8 mouse cellular contexts compared by ENCODE assay signal in genomic region chr13:58157036-58157435, GRCm38 (mm10). TPM values are rescaled to one million over a fixed set of nuclear protein-coding genes. Genes with fewer than 3 reads are reported as not detected.
DNase-seq lines count a peak whose midpoint lies in the region; ATAC-seq and TF ChIP-seq lines count a peak whose summit lies in the region.

No protein-coding gene starts in this region.

- H3K4me1 ChIP-seq in kidney, embryonic 14.5 days (ENCODE audit: control insufficient read depth, insufficient read depth, low read length) = no peaks in the 10 kb centered on the region; the same call in 1 of the 2 replicates
- peaks cover 12% of the 10 kb centered on the region for H3K4me1 ChIP-seq in forebrain, embryonic 15.5 days
- H3K4me1 ChIP-seq in liver, embryonic 14.5 days (replicated peaks; ENCODE audit: control insufficient read depth in 2 of 2, insufficient read depth in 2 of 2, low read length in 1 of 2) = peaks cover 0 to 6% of the 10 kb centered on the region in 2 experiments; a peak in 2 of 4 replicates

- H3K4me3 ChIP-seq in kidney, embryonic 14.5 days (ENCODE audit: low read length) = peak overlapping the region; percentile 58
- peak overlapping the region; percentile 94 for H3K4me3 ChIP-seq in forebrain, embryonic 15.5 days
- H3K4me3 ChIP-seq in liver, embryonic 14.5 days (ENCODE audit: insufficient read depth in 1 of 2, low read depth in 2 of 2, low read length in 2 of 2) = peak overlapping the region; percentile 79 to 90

- WGBS in kidney, embryonic 14.5 days = 32% methylated on average over 8 of the region's 8 CpGs
- WGBS in forebrain, embryonic 15.5 days = 27% methylated on average over 8 of the region's 8 CpGs
- WGBS in liver, embryonic 14.5 days (ENCODE audit: insufficient replicate concordance) = 11% methylated on average over 8 of the region's 8 CpGs

- no peaks in the 10 kb centered on the region for H3K27me3 ChIP-seq in kidney, embryonic 14.5 days (ENCODE audit: control insufficient read depth, insufficient read depth, low read length)
- no peaks in the 10 kb centered on the region for H3K27me3 ChIP-seq in forebrain, embryonic 15.5 days
- H3K27me3 ChIP-seq in liver, embryonic 14.5 days (ENCODE audit: control insufficient read depth, insufficient read depth, low read length) = no peaks in the 10 kb centered on the region

- peak overlapping the region; percentile 71 for H3K4me2 ChIP-seq in kidney, embryonic 14.5 days (replicated peaks; ENCODE audit: low read depth, low read length)
- H3K4me2 ChIP-seq in forebrain, embryonic 15.5 days (replicated peaks) = peak overlapping the region; percentile 94
- peak overlapping the region; percentile 83 for H3K4me2 ChIP-seq in liver, embryonic 14.5 days (ENCODE audit: low read depth)

- TF ChIP-seq CTCF in liver, embryonic 14.5 days (IDR thresholded peaks at IDR 0.05; ENCODE audit: low read depth) = no peak

- peaks cover 7% of the 10 kb centered on the region; the same call in 1 of the 2 replicates for H3K36me3 ChIP-seq in kidney, embryonic 14.5 days (ENCODE audit: control insufficient read depth, insufficient read depth, low read length)
- peaks cover 23% of the 10 kb centered on the region for H3K36me3 ChIP-seq in forebrain, embryonic 15.5 days
- H3K36me3 ChIP-seq in liver, embryonic 14.5 days (replicated peaks; ENCODE audit: control insufficient read depth, insufficient read depth, low read depth) = no peaks in the 10 kb centered on the region; the same call in 1 of the 2 replicates

- H3K9me3 ChIP-seq in kidney, embryonic 14.5 days (ENCODE audit: control insufficient read depth, low read length) = 0 out of 2 replicates have a peak, but pooled peaks cover 2% of the 10 kb centered on the region
- no peaks in the 10 kb centered on the region for H3K9me3 ChIP-seq in forebrain, embryonic 15.5 days
- no peaks in the 10 kb centered on the region for H3K9me3 ChIP-seq in liver, embryonic 14.5 days (ENCODE audit: control insufficient read depth, low read length)

- TF ChIP-seq EP300 in liver, embryonic 14.5 days (IDR thresholded peaks at IDR 0.05; ENCODE audit: low read depth) = no peak

- no peak overlapping the region for H3K27ac ChIP-seq in kidney, embryonic 14.5 days (ENCODE audit: low read depth, low read length)
- peak overlapping the region; percentile 74; the same call in 1 of the 2 replicates for H3K27ac ChIP-seq in forebrain, embryonic 15.5 days (replicated peaks)
- H3K27ac ChIP-seq in liver, embryonic 14.5 days = no peak overlapping the region

- no peak for DNase-seq in kidney, adult 9 months
- peak; percentile 45 for DNase-seq in brain, adult 2 months (ENCODE audit: low read depth, low spot score)
- no peak for DNase-seq in liver, embryonic 14.5 days (ENCODE audit: low read depth in 3 of 3, low spot score in 3 of 3)
- peak; percentile 25 for DNase-seq in thymus, postnatal 14 days
- DNase-seq in urinary bladder, adult 2 months (ENCODE audit: low spot score) = no peak
- no peak for DNase-seq in testis, postnatal 14 days (ENCODE audit: low spot score)

- H3K9ac ChIP-seq in kidney, embryonic 14.5 days (ENCODE audit: low read depth, low read length) = peak overlapping the region; percentile 53
- peak overlapping the region; percentile 90 for H3K9ac ChIP-seq in forebrain, embryonic 15.5 days (replicated peaks)
- H3K9ac ChIP-seq in liver, embryonic 14.5 days (replicated peaks) = peak overlapping the region; percentile 29; the same call in 1 of the 2 replicates

- ATAC-seq in kidney, embryonic 14.5 days (ENCODE audit: low FRiP score, low TSS enrichment) = no peak
- ATAC-seq in forebrain, embryonic 15.5 days (replicated peaks) = no peak
- peak; percentile 40; the same call in 1 of the 2 replicates for ATAC-seq in liver, embryonic 14.5 days (ENCODE audit: insufficient read depth)

RNA-seq across cellular contexts. Expression of gene Idnk, which starts 0.4 kb away (rescaled TPM):
- polyA plus RNA-seq in kidney, embryonic 14.5 days (2014; fragmentation: Nextera tagmentation; extraction: Ambion mirVana) = 33.4 and 41.8 TPM in 2 replicates
- polyA plus RNA-seq in forebrain, embryonic 15.5 days (2015; fragmentation: Nextera tagmentation; extraction: Ambion mirVana) = 65.6 and 74.9 TPM in 2 replicates
- polyA plus RNA-seq in liver, embryonic 14.5 days (2012; rRNA removed) = 5.8 and 6.9 TPM in 2 replicates
- 17.7 and 18.3 TPM in 2 replicates for polyA plus RNA-seq in liver, embryonic 14.5 days (2014; fragmentation: Nextera tagmentation; extraction: Ambion mirVana)
- polyA plus RNA-seq in urinary bladder, adult 2 months (2012; rRNA removed) = 35.3 and 38.1 TPM in 2 replicates

RNA-seq across cellular contexts. Expression of gene Hnrnpa0, which starts 28.7 kb away (rescaled TPM):
- polyA plus RNA-seq in kidney, embryonic 14.5 days (2014; fragmentation: Nextera tagmentation; extraction: Ambion mirVana) = 55.5 and 103 TPM in 2 replicates
- polyA plus RNA-seq in forebrain, embryonic 15.5 days (2015; fragmentation: Nextera tagmentation; extraction: Ambion mirVana) = 52.4 and 57.9 TPM in 2 replicates
- 44.1 and 62.9 TPM in 2 replicates for polyA plus RNA-seq in liver, embryonic 14.5 days (2012; rRNA removed)
- polyA plus RNA-seq in liver, embryonic 14.5 days (2014; fragmentation: Nextera tagmentation; extraction: Ambion mirVana) = 9.7 and 10.5 TPM in 2 replicates
- polyA plus RNA-seq in urinary bladder, adult 2 months (2012; rRNA removed) = 77.7 and 79.7 TPM in 2 replicates

RNA-seq across cellular contexts. Expression of gene Klhl3, which starts 43.6 kb away (rescaled TPM):
- 4.1 and 6.0 TPM in 2 replicates for polyA plus RNA-seq in kidney, embryonic 14.5 days (2014; fragmentation: Nextera tagmentation; extraction: Ambion mirVana)
- 8.6 and 9.0 TPM in 2 replicates for polyA plus RNA-seq in forebrain, embryonic 15.5 days (2015; fragmentation: Nextera tagmentation; extraction: Ambion mirVana)
- 0.42 and 0.44 TPM in 2 replicates for polyA plus RNA-seq in liver, embryonic 14.5 days (2012; rRNA removed)
- polyA plus RNA-seq in liver, embryonic 14.5 days (2014; fragmentation: Nextera tagmentation; extraction: Ambion mirVana) = 0.51 and 0.63 TPM in 2 replicates
- polyA plus RNA-seq in urinary bladder, adult 2 months (2012; rRNA removed) = 1.6 and 2.1 TPM in 2 replicates

RNA-seq across cellular contexts. Expression of gene Ubqln1, which starts 58.4 kb away (rescaled TPM):
- 60.8 and 98.7 TPM in 2 replicates for polyA plus RNA-seq in kidney, embryonic 14.5 days (2014; fragmentation: Nextera tagmentation; extraction: Ambion mirVana)
- 153 TPM in 2 replicates for polyA plus RNA-seq in forebrain, embryonic 15.5 days (2015; fragmentation: Nextera tagmentation; extraction: Ambion mirVana)
- 28.8 and 32.6 TPM in 2 replicates for polyA plus RNA-seq in liver, embryonic 14.5 days (2012; rRNA removed)
- polyA plus RNA-seq in liver, embryonic 14.5 days (2014; fragmentation: Nextera tagmentation; extraction: Ambion mirVana) = 28.6 and 33.7 TPM in 2 replicates
- 52.2 and 56.8 TPM in 2 replicates for polyA plus RNA-seq in urinary bladder, adult 2 months (2012; rRNA removed)

Comparison
In these comparisons a context has a peak if more than half of its experiments do, and no peak if none do; other contexts are left out.
1. H3K9ac ChIP-seq: peak in every context shown above with its lines; median percentile 90 in forebrain, embryonic 15.5 days; 53 in kidney, embryonic 14.5 days; 29 in liver, embryonic 14.5 days.
2. DNase-seq: peak in brain, adult 2 months (single experiment) and thymus, postnatal 14 days (single experiment); none in kidney, adult 9 months (single experiment), liver, embryonic 14.5 days (0 of 3), urinary bladder, adult 2 months (single experiment) and testis, postnatal 14 days (single experiment).
3. Peak in every context shown above with its lines, with median percentiles within 50 percentile points of each other: H3K4me2 ChIP-seq and H3K4me3 ChIP-seq.